ENCODE assay signal across 19 mouse cellular contexts in genomic region chr3:63582180-63582579, GRCm38 (mm10).
"Had no signal": no experiment of that assay in that cellular context is flagged by ENCODE, and none has a peak within 500 bp of the region (broad histone marks: within the 10 kb centered on the region; RNA-seq: fewer than 3 reads in every experiment).

No protein-coding gene starts in this region.

- H3K4me2 ChIP-seq: lung, embryonic 14.5 days; midbrain, embryonic 12.5 days; neural tube, embryonic 15.5 days had no signal

- H3K36me3 ChIP-seq: midbrain, embryonic 10.5 days; midbrain, embryonic 12.5 days; neural tube, embryonic 13.5 days; neural tube, embryonic 15.5 days had no signal

- H3K27ac ChIP-seq: midbrain, embryonic 10.5 days; midbrain, embryonic 12.5 days had no signal

- H3K27me3 ChIP-seq: midbrain, embryonic 12.5 days; neural tube, embryonic 13.5 days; neural tube, embryonic 15.5 days had no signal

- ATAC-seq: midbrain, embryonic 16.5 days had no signal

- H3K4me1 ChIP-seq: midbrain, embryonic 10.5 days; midbrain, embryonic 12.5 days had no signal

- H3K9me3 ChIP-seq: midbrain, embryonic 10.5 days; midbrain, embryonic 12.5 days; neural tube, embryonic 13.5 days; neural tube, embryonic 15.5 days had no signal

- H3K4me3 ChIP-seq: midbrain, embryonic 10.5 days; midbrain, embryonic 12.5 days; myocyte; neural tube, embryonic 13.5 days; neural tube, embryonic 15.5 days had no signal

- H3K9ac ChIP-seq: lung, embryonic 14.5 days; midbrain, embryonic 12.5 days; neural tube, embryonic 13.5 days; neural tube, embryonic 15.5 days had no signal

- DNase-seq: lung, adult 18-20 months; lung, embryonic 14.5 days; lung, postnatal 10 days; lung, postnatal 4 days; midbrain, embryonic 14.5 days; retina, postnatal 1 day; right cerebral cortex, adult 18-20 months; right cerebral cortex, postnatal 25 days; right cerebral cortex, postnatal 4 days; spleen, adult 18-20 months; thymus, adult 18-20 months; thymus, postnatal 14 days; thymus, postnatal 36 days had no signal
